Mouse (Mus musculus): ENCODE data around the gene Tmcc1.
"Not testable (repeated sequence)": the region's sequence is repeated elsewhere in the genome, so short reads cannot be mapped to it uniquely, and the experiment has no call there.

Gene Tmcc1

GRCm38 (mm10) chr6:116193394-116194393, at the start of gene Tmcc1:
TSS of gene Tmcc1 (minus strand) at chr6:116193486.
- DNase-seq (ENCODE audit: low spot score), result peak; percentile 98

- no peak for DNase-seq (ENCODE audit: low spot score)
Measured at GRCm38 (mm10) chr6:116240371-116240770, 47.1 kb upstream of the Tmcc1 start.

- no peak for DNase-seq (ENCODE audit: low spot score)
Measured at GRCm38 (mm10) chr6:116238083-116238482, 44.8 kb upstream of the Tmcc1 start.

- no peak for DNase-seq (ENCODE audit: low spot score)
Measured at GRCm38 (mm10) chr6:116235336-116235735, 42.0 kb upstream of the Tmcc1 start.

- DNase-seq (ENCODE audit: low spot score), result not testable (repeated sequence)
Measured at GRCm38 (mm10) chr6:116234821-116235220, 41.5 kb upstream of the Tmcc1 start.

GRCm38 (mm10) chr6:116228785-116229525, 35.7 kb upstream of the Tmcc1 start:
- peak; percentile 22 for DNase-seq (ENCODE audit: low spot score)

- DNase-seq (ENCODE audit: low spot score), result no peak
Measured at GRCm38 (mm10) chr6:116227767-116228166, 34.5 kb upstream of the Tmcc1 start.

- DNase-seq (ENCODE audit: low spot score), result peak; percentile 94
Measured at GRCm38 (mm10) chr6:116207729-116208534, 14.6 kb upstream of the Tmcc1 start, which contains the start of gene Washc2. TSS of gene Washc2 (plus strand) at chr6:116208038.

GRCm38 (mm10) chr6:116199682-116200081, 6.4 kb upstream of the Tmcc1 start:
- DNase-seq (ENCODE audit: low spot score), result no peak

GRCm38 (mm10) chr6:116198173-116198572, 4.9 kb upstream of the Tmcc1 start:
- DNase-seq (ENCODE audit: low spot score), result no peak

- no peak for DNase-seq (ENCODE audit: low spot score)
Measured at GRCm38 (mm10) chr6:116195811-116196210, 2.5 kb upstream of the Tmcc1 start.

GRCm38 (mm10) chr6:116192809-116193311, 426 bp downstream of the Tmcc1 start:
- peak; percentile 80 for DNase-seq (ENCODE audit: low spot score)

- no peak for DNase-seq (ENCODE audit: low spot score)
Measured at GRCm38 (mm10) chr6:116189417-116189816, 3.9 kb downstream of the Tmcc1 start.

- DNase-seq (ENCODE audit: low spot score), result no peak
Measured at GRCm38 (mm10) chr6:116186485-116186884, 6.8 kb downstream of the Tmcc1 start.

GRCm38 (mm10) chr6:116183509-116183908, 9.8 kb downstream of the Tmcc1 start:
- DNase-seq (ENCODE audit: low spot score), result no peak

GRCm38 (mm10) chr6:116180731-116181130, 12.6 kb downstream of the Tmcc1 start:
- DNase-seq (ENCODE audit: low spot score), result no peak

- no peak for DNase-seq (ENCODE audit: low spot score)
Measured at GRCm38 (mm10) chr6:116178376-116178775, 14.9 kb downstream of the Tmcc1 start.

- not testable (repeated sequence) for DNase-seq (ENCODE audit: low spot score)
Measured at GRCm38 (mm10) chr6:116173511-116174099, 19.7 kb downstream of the Tmcc1 start.

GRCm38 (mm10) chr6:116166383-116166782, 26.9 kb downstream of the Tmcc1 start:
- DNase-seq (ENCODE audit: low spot score), result no peak

- no peak for DNase-seq (ENCODE audit: low spot score)
Measured at GRCm38 (mm10) chr6:116154854-116155624, 38.2 kb downstream of the Tmcc1 start.

Measured in testis, postnatal 14 days (tissue).